27 mouse cellular contexts compared by ENCODE assay signal in the genomic region with DNA sequence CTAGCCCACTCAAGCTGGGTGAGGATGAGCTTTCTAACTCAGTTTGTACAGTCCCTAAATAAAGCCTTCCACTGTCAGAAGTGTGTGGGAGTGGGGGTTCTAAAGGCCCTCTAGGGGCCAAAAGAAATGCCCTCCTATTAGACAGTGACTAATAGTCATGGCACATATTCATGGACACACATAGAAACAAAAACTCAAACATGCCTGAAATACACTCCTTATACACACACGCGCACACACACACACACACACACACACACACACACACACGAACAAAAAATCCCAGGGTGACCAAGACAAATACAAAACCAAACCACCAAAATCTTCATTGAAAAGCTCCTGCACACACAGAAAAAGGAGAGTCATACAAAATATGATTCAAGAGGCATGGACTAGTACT. TPM values are rescaled to one million over a fixed set of nuclear protein-coding genes. Genes with fewer than 3 reads are reported as not detected.
DNase-seq lines count a peak whose midpoint lies in the region; ATAC-seq lines count a peak whose summit lies in the region.
"Had no signal": no experiment of that assay in that cellular context is flagged by ENCODE, and none has a peak within 500 bp of the region (broad histone marks: within the 10 kb centered on the region; RNA-seq: fewer than 3 reads in every experiment).

No protein-coding gene starts in this region.

- 0 out of 2 replicates have a peak overlapping the region, but pooled peaks have one; percentile 15 for H3K4me2 ChIP-seq in hindbrain, embryonic 12.5 days (replicated peaks)
- no peak overlapping the region; the same call in 1 of the 2 replicates for H3K4me2 ChIP-seq in hindbrain, embryonic 11.5 days (replicated peaks; ENCODE audit: low read depth, low read length)
- H3K4me2 ChIP-seq in limb, embryonic 12.5 days = peak overlapping the region; percentile 73; the same call in 1 of the 2 replicates
- H3K4me2 ChIP-seq in embryonic facial prominence, embryonic 12.5 days (replicated peaks) = peak overlapping the region; percentile 74
- H3K4me2 ChIP-seq in limb, embryonic 15.5 days = peak overlapping the region; percentile 4; the same call in 1 of the 2 replicates
- H3K4me2 ChIP-seq: forebrain, embryonic 15.5 days; heart, embryonic 11.5 days; hindbrain, embryonic 13.5 days; liver, embryonic 15.5 days; lung, embryonic 15.5 days; neural tube, embryonic 12.5 days had no signal

- no peak for ATAC-seq in hindbrain, embryonic 12.5 days (ENCODE audit: low FRiP score)
- ATAC-seq in hindbrain, embryonic 11.5 days (ENCODE audit: low FRiP score) = no peak
- no peak for ATAC-seq in limb, embryonic 12.5 days (ENCODE audit: insufficient number of reproducible peaks, insufficient read depth, low FRiP score, low TSS enrichment, low read depth)
- no peak for ATAC-seq in embryonic facial prominence, embryonic 12.5 days (ENCODE audit: insufficient number of reproducible peaks, insufficient read depth, low FRiP score, low TSS enrichment)
- no peak for ATAC-seq in limb, embryonic 15.5 days (ENCODE audit: insufficient number of reproducible peaks, low FRiP score, low TSS enrichment, low read depth)
- ATAC-seq: CD4-positive, CD25-positive, alpha-beta regulatory T cell, adult 4 months; forebrain, embryonic 15.5 days; inflammation-experienced regulatory T-cells, adult 6 months had no signal

- H3K27ac ChIP-seq in hindbrain, embryonic 12.5 days = no peak overlapping the region
- no peak overlapping the region for H3K27ac ChIP-seq in hindbrain, embryonic 11.5 days (ENCODE audit: low read depth, low read length)
- H3K27ac ChIP-seq in limb, embryonic 12.5 days = no peak overlapping the region
- H3K27ac ChIP-seq in limb, embryonic 10.5 days = no peak overlapping the region
- no peak overlapping the region for H3K27ac ChIP-seq in embryonic facial prominence, embryonic 12.5 days
- no peak overlapping the region for H3K27ac ChIP-seq in limb, embryonic 15.5 days
- H3K27ac ChIP-seq: forebrain, embryonic 15.5 days; hindbrain, embryonic 13.5 days; layer of hippocampus, adult 2 months; liver, embryonic 15.5 days; lung, embryonic 15.5 days; macrophage; neural tube, embryonic 12.5 days had no signal

- H3K4me1 ChIP-seq in hindbrain, embryonic 12.5 days = peaks cover 36% of the 10 kb centered on the region
- H3K4me1 ChIP-seq in hindbrain, embryonic 11.5 days (replicated peaks; ENCODE audit: control insufficient read depth, insufficient read depth, low read length) = peaks cover 5% of the 10 kb centered on the region
- peaks cover 33% of the 10 kb centered on the region for H3K4me1 ChIP-seq in limb, embryonic 12.5 days (replicated peaks)
- peaks cover 43% of the 10 kb centered on the region for H3K4me1 ChIP-seq in limb, embryonic 10.5 days
- peaks cover 18% of the 10 kb centered on the region; the same call in 1 of the 2 replicates for H3K4me1 ChIP-seq in embryonic facial prominence, embryonic 12.5 days
- H3K4me1 ChIP-seq in limb, embryonic 15.5 days = peaks cover 40% of the 10 kb centered on the region

- H3K27me3 ChIP-seq in hindbrain, embryonic 12.5 days = peaks cover 99% of the 10 kb centered on the region
- H3K27me3 ChIP-seq in hindbrain, embryonic 11.5 days (ENCODE audit: control insufficient read depth, insufficient read depth, low read length) = peaks cover 93% of the 10 kb centered on the region
- H3K27me3 ChIP-seq in limb, embryonic 12.5 days = peaks cover 99% of the 10 kb centered on the region
- peaks cover 100% of the 10 kb centered on the region for H3K27me3 ChIP-seq in limb, embryonic 10.5 days (ENCODE audit: low read depth, poor library complexity, severe bottlenecking)
- peaks cover 72% of the 10 kb centered on the region for H3K27me3 ChIP-seq in embryonic facial prominence, embryonic 12.5 days
- peaks cover 98% of the 10 kb centered on the region for H3K27me3 ChIP-seq in limb, embryonic 15.5 days

- 39% methylated on average over 3 of the region's 3 CpGs for WGBS in hindbrain, embryonic 12.5 days
- WGBS in hindbrain, embryonic 11.5 days = 46% methylated on average over 3 of the region's 3 CpGs
- WGBS in limb, embryonic 12.5 days = 56% methylated on average over 3 of the region's 3 CpGs
- 46% methylated on average over 3 of the region's 3 CpGs for WGBS in limb, embryonic 10.5 days
- WGBS in embryonic facial prominence, embryonic 12.5 days = 39% methylated on average over 3 of the region's 3 CpGs
- WGBS in limb, embryonic 15.5 days = 59% methylated on average over 3 of the region's 3 CpGs

- no peaks in the 10 kb centered on the region for H3K9me3 ChIP-seq in hindbrain, embryonic 12.5 days (replicated peaks)
- H3K9me3 ChIP-seq in hindbrain, embryonic 11.5 days (ENCODE audit: control insufficient read depth, low read length) = no peaks in the 10 kb centered on the region
- no peaks in the 10 kb centered on the region for H3K9me3 ChIP-seq in limb, embryonic 12.5 days
- H3K9me3 ChIP-seq in limb, embryonic 10.5 days (replicated peaks) = no peaks in the 10 kb centered on the region
- no peaks in the 10 kb centered on the region for H3K9me3 ChIP-seq in embryonic facial prominence, embryonic 12.5 days
- H3K9me3 ChIP-seq in limb, embryonic 15.5 days = no peaks in the 10 kb centered on the region
- H3K9me3 ChIP-seq: forebrain, embryonic 15.5 days; hindbrain, embryonic 13.5 days; liver, embryonic 15.5 days; lung, embryonic 15.5 days; neural tube, embryonic 12.5 days had no signal

- H3K4me3 ChIP-seq in hindbrain, embryonic 12.5 days = 0 out of 2 replicates have a peak overlapping the region, but pooled peaks have one; percentile 2
- H3K4me3 ChIP-seq in hindbrain, embryonic 11.5 days (ENCODE audit: low read depth, low read length) = no peak overlapping the region
- H3K4me3 ChIP-seq in limb, embryonic 12.5 days (replicated peaks) = no peak overlapping the region
- H3K4me3 ChIP-seq in limb, embryonic 10.5 days = no peak overlapping the region
- peak overlapping the region; percentile 54 for H3K4me3 ChIP-seq in embryonic facial prominence, embryonic 12.5 days
- no peak overlapping the region for H3K4me3 ChIP-seq in limb, embryonic 15.5 days
- H3K4me3 ChIP-seq: erythroblast, embryonic 14.5 days; forebrain, embryonic 15.5 days; hindbrain, embryonic 13.5 days; layer of hippocampus, adult 2 months; liver, embryonic 15.5 days; lung, embryonic 15.5 days; neural tube, embryonic 12.5 days had no signal

- H3K36me3 ChIP-seq in hindbrain, embryonic 12.5 days = no peaks in the 10 kb centered on the region
- H3K36me3 ChIP-seq in hindbrain, embryonic 11.5 days (ENCODE audit: control insufficient read depth, insufficient read depth, low read length) = no peaks in the 10 kb centered on the region
- no peaks in the 10 kb centered on the region for H3K36me3 ChIP-seq in limb, embryonic 12.5 days
- H3K36me3 ChIP-seq in limb, embryonic 10.5 days = no peaks in the 10 kb centered on the region
- H3K36me3 ChIP-seq in embryonic facial prominence, embryonic 12.5 days = no peaks in the 10 kb centered on the region
- H3K36me3 ChIP-seq in limb, embryonic 15.5 days = no peaks in the 10 kb centered on the region
- H3K36me3 ChIP-seq: forebrain, embryonic 15.5 days; hindbrain, embryonic 13.5 days; liver, embryonic 15.5 days; lung, embryonic 15.5 days; neural tube, embryonic 12.5 days had no signal

- no peak for DNase-seq in hindbrain, embryonic 11.5 days (ENCODE audit: low spot score)
- DNase-seq in limb, embryonic 10.5 days (ENCODE audit: low spot score) = no peak
- DNase-seq in spleen, postnatal 14 days (ENCODE audit: low spot score in 2 of 2) = no peak
- DNase-seq: adrenal gland, postnatal 14 days; cerebellum, adult 2 months; cerebellum, postnatal 36 days; gastrocnemius, postnatal 10 days; kidney, postnatal 10 days; right cerebral cortex, postnatal 14 days had no signal

- no peak overlapping the region for H3K9ac ChIP-seq in hindbrain, embryonic 12.5 days
- H3K9ac ChIP-seq in hindbrain, embryonic 11.5 days (ENCODE audit: low read depth, low read length) = no peak overlapping the region
- H3K9ac ChIP-seq in limb, embryonic 12.5 days (replicated peaks) = no peak overlapping the region
- peak overlapping the region; percentile 72 for H3K9ac ChIP-seq in embryonic facial prominence, embryonic 12.5 days
- no peak overlapping the region for H3K9ac ChIP-seq in limb, embryonic 15.5 days
- H3K9ac ChIP-seq: forebrain, embryonic 15.5 days; hindbrain, embryonic 13.5 days; liver, embryonic 15.5 days; lung, embryonic 15.5 days; neural tube, embryonic 12.5 days had no signal

RNA-seq across cellular contexts. Expression of gene Foxd2, which starts 3.2 kb away (rescaled TPM):
- 2.2 and 2.8 TPM in 2 replicates for polyA plus RNA-seq in hindbrain, embryonic 12.5 days (2016; fragmentation: Nextera tagmentation; extraction: Ambion mirVana)
- 0.74 and 0.93 TPM in 2 replicates for polyA plus RNA-seq in hindbrain, embryonic 11.5 days (2014; fragmentation: Nextera tagmentation; extraction: Ambion mirVana)
- 1.4 and 1.9 TPM in 2 replicates for polyA plus RNA-seq in limb, embryonic 12.5 days (2016; fragmentation: Nextera tagmentation; extraction: Ambion mirVana)
- polyA plus RNA-seq in limb, embryonic 10.5 days (2016; fragmentation: Nextera tagmentation; extraction: Ambion mirVana) = 0.81 and 1.1 TPM in 2 replicates
- polyA plus RNA-seq in embryonic facial prominence, embryonic 12.5 days (2016; fragmentation: Nextera tagmentation; extraction: Ambion mirVana) = 6.2 and 7.7 TPM in 2 replicates
- 0.60 and 0.96 TPM in 2 replicates for polyA plus RNA-seq in limb, embryonic 15.5 days (2015; fragmentation: Nextera tagmentation; extraction: Ambion mirVana)
- polyA plus RNA-seq: liver, embryonic 15.5 days had no signal

RNA-seq across cellular contexts. Expression of gene Foxe3, which starts 20.3 kb away (rescaled TPM):
- not detected in 2 replicates for polyA plus RNA-seq in hindbrain, embryonic 12.5 days (2016; fragmentation: Nextera tagmentation; extraction: Ambion mirVana)
- not detected in 2 replicates for polyA plus RNA-seq in hindbrain, embryonic 11.5 days (2014; fragmentation: Nextera tagmentation; extraction: Ambion mirVana)
- not detected in 2 replicates for polyA plus RNA-seq in limb, embryonic 12.5 days (2016; fragmentation: Nextera tagmentation; extraction: Ambion mirVana)
- polyA plus RNA-seq in limb, embryonic 10.5 days (2016; fragmentation: Nextera tagmentation; extraction: Ambion mirVana) = not detected in 2 replicates
- polyA plus RNA-seq in embryonic facial prominence, embryonic 12.5 days (2016; fragmentation: Nextera tagmentation; extraction: Ambion mirVana) = 0.27 and 1.5 TPM in 2 replicates
- not detected in 2 replicates for polyA plus RNA-seq in limb, embryonic 15.5 days (2015; fragmentation: Nextera tagmentation; extraction: Ambion mirVana)
- polyA plus RNA-seq: CD4-positive, CD25-positive, alpha-beta regulatory T cell, adult 4 months; cerebellum, adult 2 months; erythroblast, embryonic 14.5 days; forebrain, embryonic 15.5 days; heart, embryonic 11.5 days; heart, postnatal 0 days; hindbrain, embryonic 13.5 days; inflammation-experienced regulatory T-cells, adult 6 months; limb, embryonic 11.5 days; liver, embryonic 15.5 days; lung, embryonic 15.5 days; macrophage; neural tube, embryonic 12.5 days; thymus, postnatal 0 days had no signal

Comparison
In these comparisons a context has a peak if more than half of its experiments do, and no peak if none do; other contexts are left out.
1. H3K4me3 ChIP-seq: peak in hindbrain, embryonic 12.5 days (single experiment) and embryonic facial prominence, embryonic 12.5 days (single experiment); none in hindbrain, embryonic 11.5 days (single experiment), limb, embryonic 12.5 days (single experiment), limb, embryonic 10.5 days (single experiment) and limb, embryonic 15.5 days (single experiment).